Mouse (Mus musculus): Measurements from ENCODE around the gene Btbd35f8. TPM values are rescaled to one million over a fixed set of nuclear protein-coding genes. Genes with fewer than 3 reads are reported as not detected.

Btbd35f8 gene
- polyA plus RNA-seq (2012; rRNA removed; ENCODE audit: low replicate concordance) = not detected in 2 replicates

GRCm38 (mm10) chrX:34450224-34450623, at the start of gene Btbd35f8:
TSS of gene Btbd35f8 (plus strand) at chrX:34450524.

Other genes with a start within 250 kb of the Btbd35f8 start
- not detected in 2 replicates for gene Spin2g, start 211.8 kb upstream of the Btbd35f8 start, polyA plus RNA-seq (2012; rRNA removed; ENCODE audit: low replicate concordance)